Mouse (Mus musculus) lung, adult 2 months (tissue): ENCODE measurements at regions not wholly inside any gene's neighbourhood (a gene's known extent, or its start where the extent isn't known, plus 50 kb on each side); places are given as distances from the start of the nearest gene placed in this dataset.
A peak's percentile ranks its signal among the peaks of the same experiment; 100 is the strongest.

Experiments
- DNase-seq: peaks from one replicate; pipeline ENCODE4 v3.0.0; 2022
- H3K4me1 ChIP-seq: fragments of 200-500 bp; 2 replicates; pipeline ENCODE4 v1.6.1; 2011; ENCODE audit warnings: low read length; ENCODE audit not compliant: control insufficient read depth, insufficient read depth
- H3K4me3 ChIP-seq: fragments of 200-500 bp; replicated peaks from 2 replicates; pipeline ENCODE3; 2011; ENCODE audit warnings: low read depth, mild to moderate bottlenecking, control low read depth, low read length; ENCODE audit errors: extremely low read depth
- CTCF ChIP-seq: fragments of 200-500 bp; IDR thresholded peaks from 2 replicates; pipeline ENCODE4 v1.5.1; 2011; ENCODE audit warnings: mild to moderate bottlenecking, low read length, control low read depth; ENCODE audit not compliant: insufficient read depth
- POLR2A ChIP-seq: fragments of 200-500 bp; IDR thresholded peaks from 2 replicates; pipeline ENCODE4 v1.6.1; 2011; ENCODE audit warnings: low read depth, mild to moderate bottlenecking, control low read depth, low read length, borderline replicate concordance; ENCODE audit errors: extremely low read depth
- WGBS: fragments of 180-500 bp; shearing (Covaris S2); methylation state at CpG from one replicate; pipeline ENCODE4 v1.1.7; 2018; 5-methylcytosine and 5-hydroxymethylcytosine counted together

- no peak for DNase-seq
- no peak for TF ChIP-seq POLR2A
- no peak for TF ChIP-seq CTCF
- H3K4me1 ChIP-seq: no peaks in the 10 kb centered on the region
- no peak overlapping the region for H3K4me3 ChIP-seq
- WGBS: 79% methylated on average over 14 of the region's 14 CpGs
Measured at GRCm38 (mm10) chr14:46646673-46647318, 113.5 kb upstream of the Cdkn3 start.

- H3K4me1 ChIP-seq: 0 out of 2 replicates have a peak, but pooled peaks cover 2% of the 10 kb centered on the region
- WGBS: 59% methylated on average over 8 of the region's 8 CpGs
- no peak for TF ChIP-seq POLR2A
- TF ChIP-seq CTCF: no peak
- no peak overlapping the region for H3K4me3 ChIP-seq
- DNase-seq: no peak
Measured at GRCm38 (mm10) chr14:46639116-46639826, 121.1 kb upstream of the Cdkn3 start.

DNA sequence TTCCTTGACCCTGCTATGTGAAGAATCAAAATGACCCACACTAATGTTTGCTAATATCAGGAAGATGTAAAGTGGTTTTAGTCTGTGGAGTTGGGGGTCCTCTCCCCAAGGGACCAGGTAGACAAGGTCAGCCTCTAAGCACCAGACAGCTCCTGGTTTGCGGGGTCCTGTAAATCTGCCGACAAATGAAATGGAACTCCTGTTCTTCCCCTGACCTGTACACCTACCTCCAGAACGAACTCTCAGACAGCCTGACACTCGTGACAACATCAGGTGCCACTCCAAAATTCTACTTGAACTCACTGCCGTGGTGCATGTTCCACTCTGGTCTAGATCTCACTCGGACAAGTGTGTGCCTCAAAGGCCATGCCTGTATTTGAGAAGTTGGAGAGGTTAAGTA lies 121.8 kb upstream of the Cdkn3 start:
- H3K4me3 ChIP-seq: no peak overlapping the region
- 0 out of 2 replicates have a peak, but pooled peaks cover 5% of the 10 kb centered on the region for H3K4me1 ChIP-seq
- WGBS: 75% methylated on average over 6 of the region's 6 CpGs
- no peak for DNase-seq
- TF ChIP-seq POLR2A: no peak
- TF ChIP-seq CTCF: no peak

GRCm38 (mm10) chr14:46637240-46637639 lies 123.1 kb upstream of the Cdkn3 start:
- 92% methylated on average over 5 of the region's 5 CpGs for WGBS
- TF ChIP-seq POLR2A (no peak), CTCF (no peak)
- H3K4me3 ChIP-seq: no peak overlapping the region
- no peak for DNase-seq
- 0 out of 2 replicates have a peak, but pooled peaks cover 5% of the 10 kb centered on the region for H3K4me1 ChIP-seq

DNA sequence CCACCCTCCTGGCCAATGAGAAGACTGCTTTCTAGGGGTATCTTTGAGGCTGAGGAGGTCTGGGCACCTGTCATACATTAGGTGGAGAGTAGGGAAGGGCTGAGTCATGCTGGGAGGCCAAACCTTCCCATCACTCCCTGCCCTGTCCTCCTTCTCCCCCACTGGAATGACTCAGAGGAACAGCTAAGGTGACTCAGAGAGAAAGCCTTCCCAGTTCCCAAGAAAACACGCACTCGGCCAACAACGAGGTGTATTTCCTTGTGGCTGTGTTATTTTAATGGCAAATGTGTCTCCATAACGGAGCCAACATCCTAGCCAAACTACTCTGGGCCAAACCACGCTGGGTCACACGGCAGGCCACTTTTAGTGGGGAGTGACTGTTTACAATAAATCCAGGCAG lies 124.0 kb upstream of the Cdkn3 start:
- Histone ChIP-seq H3K4me3 (no peak overlapping the region), H3K4me1 (0 out of 2 replicates have a peak, but pooled peaks cover 5% of the 10 kb centered on the region)
- DNase-seq: no peak
- TF ChIP-seq CTCF: no peak
- WGBS: 56% methylated on average over 6 of the region's 6 CpGs

DNA sequence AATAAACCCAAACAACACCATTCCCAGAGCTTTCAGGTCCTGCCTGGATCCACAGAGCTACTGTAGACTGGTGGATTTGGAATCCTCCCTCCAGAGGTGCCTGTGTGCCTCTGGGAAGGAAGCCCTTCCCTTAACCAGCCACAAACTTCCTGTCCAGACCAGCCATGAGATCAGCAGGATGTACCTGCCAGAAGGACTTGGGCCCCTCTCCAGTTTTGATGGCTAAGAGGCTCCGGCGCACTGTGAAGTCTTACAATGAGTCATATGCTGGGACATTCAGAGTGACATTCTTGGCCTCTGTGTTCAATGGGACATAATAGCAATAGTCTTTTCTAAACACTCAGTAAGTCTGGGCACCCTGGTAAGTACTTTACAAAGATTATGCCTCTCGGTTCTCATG lies 125.0 kb upstream of the Cdkn3 start:
- WGBS: 21% methylated on average over 3 of the region's 3 CpGs
- Histone ChIP-seq H3K4me1 (0 out of 2 replicates have a peak, but pooled peaks cover 5% of the 10 kb centered on the region), H3K4me3 (no peak overlapping the region)
- no peak for TF ChIP-seq CTCF
- TF ChIP-seq POLR2A: no peak
- DNase-seq: peak; percentile 50

DNA sequence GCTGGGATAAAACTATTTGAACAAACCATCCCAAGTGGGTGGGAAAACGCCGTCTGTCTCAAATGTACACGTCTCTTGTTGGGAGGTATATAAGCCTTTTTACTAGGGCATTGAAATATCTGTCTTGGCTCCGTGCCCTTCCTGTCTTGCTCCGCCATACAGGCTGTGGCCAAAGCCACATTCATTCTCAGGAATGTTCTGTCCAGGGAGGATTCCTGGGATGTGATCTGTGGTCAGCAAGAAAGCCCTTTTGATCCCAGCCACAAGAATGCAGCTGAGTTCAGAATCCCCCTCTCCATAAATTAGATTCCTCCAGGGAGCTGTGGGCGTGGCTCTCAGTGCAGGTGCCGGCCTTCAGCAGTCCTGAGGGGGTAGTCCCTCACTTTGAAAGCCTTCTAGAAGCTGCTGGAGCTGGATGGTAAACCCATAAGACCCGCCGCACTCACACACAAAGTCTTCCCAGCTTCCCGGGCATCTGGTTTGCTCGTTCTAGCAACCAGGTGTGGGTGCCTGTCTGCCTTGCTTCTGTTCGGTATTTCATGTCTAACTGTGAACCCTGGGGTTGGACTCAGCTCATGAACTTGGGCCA lies 125.6 kb upstream of the Cdkn3 start:
- H3K4me3 ChIP-seq: no peak overlapping the region
- TF ChIP-seq POLR2A (no peak), CTCF (no peak)
- 65% methylated on average over 12 of the region's 12 CpGs for WGBS
- 0 out of 2 replicates have a peak, but pooled peaks cover 5% of the 10 kb centered on the region for H3K4me1 ChIP-seq
- no peak for DNase-seq

DNA sequence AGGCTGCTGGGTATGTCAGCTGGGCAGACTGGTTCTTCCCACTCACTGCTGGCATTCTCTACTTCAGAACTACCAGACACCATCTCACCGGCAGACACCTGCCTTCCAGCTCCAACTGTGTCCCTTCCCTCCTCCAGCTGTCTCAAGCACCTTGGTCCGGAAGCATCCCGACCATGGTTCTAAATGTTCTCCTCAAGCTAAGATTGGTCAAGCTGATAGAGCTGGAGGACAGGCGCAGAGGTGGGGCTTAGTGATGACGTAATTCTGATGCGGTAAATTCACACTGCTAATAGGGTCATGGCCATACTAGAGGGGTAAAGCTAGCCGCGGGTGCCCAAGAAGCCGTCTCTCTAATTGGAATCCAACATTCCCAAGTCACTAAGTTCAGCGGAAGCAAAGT lies 126.1 kb upstream of the Cdkn3 start:
- TF ChIP-seq POLR2A (no peak), CTCF (no peak)
- 71% methylated on average over 10 of the region's 10 CpGs for WGBS
- Histone ChIP-seq H3K4me1 (0 out of 2 replicates have a peak, but pooled peaks cover 5% of the 10 kb centered on the region), H3K4me3 (no peak overlapping the region)
- DNase-seq: peak; percentile 14

DNA sequence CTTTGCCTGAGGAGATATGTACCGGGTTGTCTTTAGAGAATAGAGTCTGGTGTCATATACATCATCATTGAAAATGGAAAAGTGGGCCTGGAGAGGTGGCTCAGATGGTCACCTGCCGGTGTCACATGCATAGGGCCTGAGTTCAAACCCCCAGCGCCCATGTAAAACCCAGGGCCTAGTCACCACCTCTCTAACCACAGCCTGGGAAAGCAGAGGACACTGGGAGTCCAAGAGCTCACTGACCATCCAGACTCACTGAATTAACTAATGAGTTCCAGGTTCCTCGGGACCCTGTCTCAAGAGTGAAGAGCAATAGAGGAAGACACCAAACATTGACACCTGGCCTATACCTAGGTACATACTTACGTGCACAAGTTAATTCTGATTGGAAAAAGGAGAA lies 132.7 kb upstream of the Cdkn3 start:
- Histone ChIP-seq H3K4me1 (no peaks in the 10 kb centered on the region), H3K4me3 (no peak overlapping the region)
- no peak for TF ChIP-seq POLR2A
- TF ChIP-seq CTCF: no peak
- 91% methylated on average over 5 of the region's 5 CpGs for WGBS
- no peak for DNase-seq
